Mouse (Mus musculus): ENCODE measurements around the gene Gpr171. TPM values are rescaled to one million over a fixed set of nuclear protein-coding genes. Genes with fewer than 3 reads are reported as not detected.
"Not testable (repeated sequence)": the region's sequence is repeated elsewhere in the genome, so short reads cannot be mapped to it uniquely, and the experiment has no call there.

The Gpr171 gene
- total RNA-seq, 4 experiments from 2014 or later, result not detected

GRCm38 (mm10) chr3:59113973-59114517, 12.4 kb upstream of the Gpr171 start:
- no peak for DNase-seq (ENCODE audit: low spot score in 2 of 2)

- DNase-seq (ENCODE audit: low spot score in 2 of 2), result not testable (repeated sequence)
Observed at GRCm38 (mm10) chr3:59113291-59113690, 11.7 kb upstream of the Gpr171 start.

GRCm38 (mm10) chr3:59111944-59112343, 10.3 kb upstream of the Gpr171 start:
- no peak for DNase-seq (ENCODE audit: low spot score in 2 of 2)

- DNase-seq (ENCODE audit: low spot score in 2 of 2), result not testable (repeated sequence)
Observed at GRCm38 (mm10) chr3:59109834-59110233, 8.2 kb upstream of the Gpr171 start.

- DNase-seq (ENCODE audit: low spot score in 2 of 2), result no peak
Observed at GRCm38 (mm10) chr3:59107439-59107838, 5.8 kb upstream of the Gpr171 start.

GRCm38 (mm10) chr3:59104462-59104861, 2.8 kb upstream of the Gpr171 start:
- no peak for DNase-seq (ENCODE audit: low spot score in 2 of 2)

GRCm38 (mm10) chr3:59102146-59102545, 525 bp upstream of the Gpr171 start:
- no peak for DNase-seq (ENCODE audit: low spot score in 2 of 2)

- DNase-seq (ENCODE audit: low spot score in 2 of 2), result no peak
Observed at GRCm38 (mm10) chr3:59098540-59098939, 3.1 kb downstream of the Gpr171 start.

- DNase-seq (ENCODE audit: low spot score in 2 of 2), result no peak
Observed at GRCm38 (mm10) chr3:59097421-59097820, 4.2 kb downstream of the Gpr171 start.

GRCm38 (mm10) chr3:59092702-59093101, 8.9 kb downstream of the Gpr171 start:
- no peak for DNase-seq (ENCODE audit: low spot score in 2 of 2)

GRCm38 (mm10) chr3:59080919-59081318, 20.7 kb downstream of the Gpr171 start:
- no peak for DNase-seq (ENCODE audit: low spot score in 2 of 2)

- DNase-seq (ENCODE audit: low spot score in 2 of 2), result no peak
Observed at GRCm38 (mm10) chr3:59080293-59080916, 21.2 kb downstream of the Gpr171 start.

- no peak for DNase-seq (ENCODE audit: low spot score in 2 of 2)
Observed at GRCm38 (mm10) chr3:59079327-59079726, 22.3 kb downstream of the Gpr171 start.

- DNase-seq (ENCODE audit: low spot score in 2 of 2), result no peak
Observed at GRCm38 (mm10) chr3:59078585-59078984, 23.0 kb downstream of the Gpr171 start.

GRCm38 (mm10) chr3:59077278-59077677, 24.3 kb downstream of the Gpr171 start:
- no peak for DNase-seq (ENCODE audit: low spot score in 2 of 2)

GRCm38 (mm10) chr3:59069071-59069470, 32.5 kb downstream of the Gpr171 start:
- DNase-seq (ENCODE audit: low spot score in 2 of 2), result not testable (repeated sequence)

GRCm38 (mm10) chr3:59066558-59067294, 34.9 kb downstream of the Gpr171 start:
- no peak for DNase-seq (ENCODE audit: low spot score in 2 of 2)

GRCm38 (mm10) chr3:59065937-59066336, 35.7 kb downstream of the Gpr171 start:
- no peak for DNase-seq (ENCODE audit: low spot score in 2 of 2)

- no peak for DNase-seq (ENCODE audit: low spot score in 2 of 2)
Observed at GRCm38 (mm10) chr3:59063431-59063830, 38.2 kb downstream of the Gpr171 start.

- DNase-seq (ENCODE audit: low spot score in 2 of 2), result no peak
Observed at GRCm38 (mm10) chr3:59062141-59062540, 39.5 kb downstream of the Gpr171 start.

GRCm38 (mm10) chr3:59060131-59060530, 41.5 kb downstream of the Gpr171 start:
- DNase-seq (ENCODE audit: low spot score in 2 of 2), result no peak

GRCm38 (mm10) chr3:59059022-59059541, 42.5 kb downstream of the Gpr171 start:
- DNase-seq (ENCODE audit: low spot score in 2 of 2), result peak; percentile 23 to 50

All from left cerebral cortex, adult 8-10 months (tissue).